Mouse (Mus musculus): ENCODE measurements around the gene Tent5b.

- no peak for TF ChIP-seq CTCF (IDR thresholded peaks at IDR 0.05; ENCODE audit: control insufficient read depth, insufficient read depth, insufficient read length)
- TF ChIP-seq MAX (IDR thresholded peaks at IDR 0.05), result no peak
- TF ChIP-seq MYOD1 (IDR thresholded peaks at IDR 0.05; ENCODE audit: control insufficient read depth, insufficient read length, low read depth), result no peak
- no peak for TF ChIP-seq CEBPB (IDR thresholded peaks at IDR 0.05; ENCODE audit: low read depth)
Observed at GRCm38 (mm10) chr4:133506573-133506972, 26.6 kb downstream of the Tent5b start.

Measured in C2C12 (cell line).